Mouse (Mus musculus) erythroblast, embryonic 14.5 days (primary cell): Measurements from ENCODE around the gene Ccdc149.

Experiments used
- GATA1 ChIP-seq: IDR thresholded peaks from 2 replicates; pipeline ENCODE4 v1.6.1; 2012; ENCODE audit warnings: low read length, inconsistent platforms, mixed read lengths
- TAL1 ChIP-seq: IDR thresholded peaks from 3 replicates; pipeline ENCODE4 v1.6.1; 2012; ENCODE audit warnings: low read length, inconsistent platforms, mixed read lengths

GRCm38 (mm10) chr5:52355612-52356011 is 115.7 kb downstream of the Ccdc149 start:
- TF ChIP-seq TAL1, result no peak
- TF ChIP-seq GATA1, result no peak
